7 mouse cellular contexts compared by ENCODE assay signal in the genomic region with DNA sequence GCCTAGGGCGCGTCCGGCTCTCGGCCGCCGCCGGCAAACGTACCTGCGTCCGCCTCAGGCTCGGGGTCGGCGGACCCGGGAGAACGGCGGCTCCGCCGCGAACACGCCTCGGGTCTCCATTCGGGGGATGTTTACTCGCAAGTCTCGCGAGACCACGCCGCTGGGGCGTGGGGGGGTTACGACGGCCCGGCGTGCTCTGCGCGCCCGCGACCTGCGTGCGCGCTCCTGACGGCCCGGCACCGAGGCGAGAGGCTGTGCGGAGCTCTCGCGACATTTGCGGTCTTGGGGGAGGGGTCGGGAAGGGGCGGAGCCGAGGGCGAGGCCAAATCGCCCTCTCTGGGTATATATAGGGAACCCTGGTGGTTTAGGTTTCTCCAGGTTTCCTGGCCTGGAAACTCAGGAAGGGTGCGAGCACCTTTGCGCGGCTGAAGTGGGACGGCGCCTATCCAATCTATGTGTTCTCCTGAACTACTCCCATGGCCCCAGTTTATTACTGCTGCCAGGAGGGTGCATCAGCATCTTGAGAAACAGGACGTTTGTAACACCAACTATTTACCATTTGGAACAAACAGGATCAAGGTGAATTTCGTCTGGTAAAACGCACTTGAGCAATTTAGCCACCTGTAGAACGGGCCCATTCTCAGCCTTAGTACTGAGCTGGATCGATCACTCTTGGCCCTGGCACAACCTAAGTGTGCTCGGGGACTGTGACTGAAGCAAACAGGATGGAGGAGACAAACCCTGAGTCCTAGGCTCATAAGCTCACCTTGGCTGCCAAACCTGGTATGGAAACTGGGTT. TPM values are rescaled to one million over a fixed set of nuclear protein-coding genes. Genes with fewer than 3 reads are reported as not detected.
DNase-seq lines count a peak whose midpoint lies in the region; ATAC-seq and TF ChIP-seq lines count a peak whose summit lies in the region.

A gene (minus strand): TSS at position 133 of the 799 bp plus-strand sequence.

- H3K9me3 ChIP-seq in intestine, postnatal 0 days (ENCODE audit: control insufficient read depth): no peaks in the 10 kb centered on the region
- H3K9me3 ChIP-seq in midbrain, embryonic 12.5 days: no peaks in the 10 kb centered on the region

- TF ChIP-seq CTCF in intestine, postnatal 0 days (IDR thresholded peaks at IDR 0.05; ENCODE audit: low read depth): peak; percentile 33; the same call in 1 of the 2 replicates
- TF ChIP-seq CTCF in small intestine, adult 2 months (IDR thresholded peaks at IDR 0.05; ENCODE audit: extremely low read depth, insufficient read length, insufficient replicate concordance, low read depth, low read length): no peak

- H3K4me1 ChIP-seq in intestine, postnatal 0 days (replicated peaks; ENCODE audit: control insufficient read depth, insufficient read depth, low read length): peaks cover 7% of the 10 kb centered on the region
- peaks cover 21% of the 10 kb centered on the region for H3K4me1 ChIP-seq in midbrain, embryonic 12.5 days
- H3K4me1 ChIP-seq in small intestine, adult 2 months (ENCODE audit: control insufficient read depth, insufficient read depth, insufficient read length, low read length): peaks cover 24% of the 10 kb centered on the region

- 4% methylated on average over 62 of the region's 63 CpGs for WGBS in intestine, postnatal 0 days
- WGBS in midbrain, embryonic 12.5 days: 8% methylated on average over 44 of the region's 63 CpGs
- WGBS in small intestine, adult 2 months: 3% methylated on average over 62 of the region's 63 CpGs

- intact Hi-C loops in left cerebral cortex, postnatal 4 days (cut with DNase I): no loop called here

- peak within 1 kb of the TSS; percentile 60 for H3K4me3 ChIP-seq in intestine, postnatal 0 days (ENCODE audit: low read depth, low read length)
- peak within 1 kb of the TSS; percentile 89 for H3K4me3 ChIP-seq in midbrain, embryonic 12.5 days
- peak within 1 kb of the TSS; percentile 89 for H3K4me3 ChIP-seq in small intestine, adult 2 months (ENCODE audit: low read depth, low read length)

- no peaks in the 10 kb centered on the region for H3K27me3 ChIP-seq in intestine, postnatal 0 days (replicated peaks; ENCODE audit: control insufficient read depth, insufficient read depth, low read length)
- no peaks in the 10 kb centered on the region for H3K27me3 ChIP-seq in midbrain, embryonic 12.5 days
- no peaks in the 10 kb centered on the region for H3K27me3 ChIP-seq in small intestine, adult 2 months (ENCODE audit: control insufficient read depth, insufficient read depth, low read length)

- peak within 1 kb of the TSS; percentile 77 for H3K4me2 ChIP-seq in intestine, postnatal 0 days (replicated peaks; ENCODE audit: low read depth)
- peak within 1 kb of the TSS; percentile 83 for H3K4me2 ChIP-seq in midbrain, embryonic 12.5 days (replicated peaks)

- H3K9ac ChIP-seq in intestine, postnatal 0 days (ENCODE audit: low read depth, low read length): peak within 1 kb of the TSS; percentile 88
- peak within 1 kb of the TSS; percentile 90 for H3K9ac ChIP-seq in midbrain, embryonic 12.5 days (replicated peaks)

- H3K27ac ChIP-seq in intestine, postnatal 0 days (ENCODE audit: low read depth, low read length): peak within 1 kb of the TSS; percentile 94
- H3K27ac ChIP-seq in midbrain, embryonic 12.5 days (replicated peaks): peak within 1 kb of the TSS; percentile 95
- peak within 1 kb of the TSS; percentile 85 for H3K27ac ChIP-seq in small intestine, adult 2 months (ENCODE audit: insufficient read depth, low read depth, low read length)

- peaks cover 27% of the 10 kb centered on the region for H3K36me3 ChIP-seq in intestine, postnatal 0 days (ENCODE audit: control insufficient read depth, insufficient read depth)
- H3K36me3 ChIP-seq in midbrain, embryonic 12.5 days: peaks cover 23% of the 10 kb centered on the region
- peaks cover 21% of the 10 kb centered on the region for H3K36me3 ChIP-seq in small intestine, adult 2 months (ENCODE audit: control insufficient read depth, insufficient read depth, low read length)

- peak; percentile 96 for DNase-seq in adrenal gland, adult 8-10 months
- peak; percentile 100 for DNase-seq in embryo, embryonic 9.5 days (ENCODE audit: extremely low spot score)
- DNase-seq in gonadal fat pad, adult 2 months (ENCODE audit: low read depth): peak; percentile 54
- peak; percentile 99 for DNase-seq in left cerebral cortex, postnatal 4 days

- TF ChIP-seq POLR2A in small intestine, adult 2 months (IDR thresholded peaks at IDR 0.05; ENCODE audit: low read depth, low read length): peak; percentile 96

- peak; percentile 98 for ATAC-seq in intestine, postnatal 0 days
- peak; percentile 95 for ATAC-seq in midbrain, embryonic 12.5 days (ENCODE audit: low FRiP score, low read depth)

RNA-seq across cellular contexts. Expression of the gene that starts here (rescaled TPM):
- 100 to 1,000 TPM; 107 to 141 (median 126) TPM for total RNA-seq in adrenal gland, adult 8-10 months (2022)
- polyA plus RNA-seq in gonadal fat pad, adult 2 months (2012; rRNA removed): 103 and 107 TPM in 2 replicates
- 32.8 and 33.3 TPM in 2 replicates for polyA plus RNA-seq in intestine, postnatal 0 days (2015; fragmentation: Nextera tagmentation; extraction: Ambion mirVana)
- total RNA-seq in left cerebral cortex, postnatal 4 days (2021): 10 to 100 TPM; 68.7 to 72.1 TPM
- polyA plus RNA-seq in midbrain, embryonic 12.5 days (2016; fragmentation: Nextera tagmentation; extraction: Ambion mirVana): 96.7 and 110 TPM in 2 replicates
- 24.4 and 43.1 TPM in 2 replicates for polyA plus RNA-seq in small intestine, adult 2 months (2012; rRNA removed)

Comparison
In these comparisons a context has a peak if more than half of its experiments do, and no peak if none do; other contexts are left out.
1. Peak in every context shown above with its lines: DNase-seq, ATAC-seq, H3K4me3 ChIP-seq and H3K27ac ChIP-seq.